Mouse (Mus musculus): ENCODE results near the gene Fbxl17.

Gene Fbxl17

GRCm38 (mm10) chr17:63087265-63087664 lies 412.6 kb downstream of the Fbxl17 start:
- no peak for DNase-seq

GRCm38 (mm10) chr17:63086526-63086925 lies 413.3 kb downstream of the Fbxl17 start:
- no peak for DNase-seq

- no peak for DNase-seq
Observed at GRCm38 (mm10) chr17:63085227-63085626, 414.6 kb downstream of the Fbxl17 start.

GRCm38 (mm10) chr17:63079087-63079486 lies 420.7 kb downstream of the Fbxl17 start:
- no peak for DNase-seq

- no peak for DNase-seq
Observed at GRCm38 (mm10) chr17:63077509-63077908, 422.3 kb downstream of the Fbxl17 start.

GRCm38 (mm10) chr17:63076661-63077060 lies 423.2 kb downstream of the Fbxl17 start:
- DNase-seq, result no peak

- DNase-seq, result no peak
Observed at GRCm38 (mm10) chr17:63076037-63076426, 423.8 kb downstream of the Fbxl17 start.

- DNase-seq, result no peak
Observed at GRCm38 (mm10) chr17:63075091-63076036, 424.5 kb downstream of the Fbxl17 start.

GRCm38 (mm10) chr17:63073342-63073741 lies 426.5 kb downstream of the Fbxl17 start:
- DNase-seq, result no peak

GRCm38 (mm10) chr17:63071134-63071923 lies 428.5 kb downstream of the Fbxl17 start:
- no peak for DNase-seq

GRCm38 (mm10) chr17:63070161-63070761 lies 429.6 kb downstream of the Fbxl17 start:
- DNase-seq, result no peak

GRCm38 (mm10) chr17:63062785-63063184 lies 437.0 kb downstream of the Fbxl17 start:
- no peak for DNase-seq

- no peak for DNase-seq
Observed at GRCm38 (mm10) chr17:63061786-63062185, 438.0 kb downstream of the Fbxl17 start.

- no peak for DNase-seq
Observed at GRCm38 (mm10) chr17:63060814-63061213, 439.0 kb downstream of the Fbxl17 start.

- no peak for DNase-seq
Observed at GRCm38 (mm10) chr17:63057740-63058388, 442.0 kb downstream of the Fbxl17 start.

- DNase-seq, result no peak
Observed at GRCm38 (mm10) chr17:63056976-63057375, 442.8 kb downstream of the Fbxl17 start.

- no peak for DNase-seq
Observed at GRCm38 (mm10) chr17:63053311-63053710, 446.5 kb downstream of the Fbxl17 start.

GRCm38 (mm10) chr17:63046401-63046800 lies 453.4 kb downstream of the Fbxl17 start:
- no peak for DNase-seq

GRCm38 (mm10) chr17:63045297-63045696 lies 454.5 kb downstream of the Fbxl17 start:
- no peak for DNase-seq

GRCm38 (mm10) chr17:63043046-63043675 lies 456.7 kb downstream of the Fbxl17 start:
- DNase-seq, result no peak

- DNase-seq, result no peak
Observed at GRCm38 (mm10) chr17:63037562-63037961, 462.3 kb downstream of the Fbxl17 start.

GRCm38 (mm10) chr17:63033141-63033540 lies 466.7 kb downstream of the Fbxl17 start:
- DNase-seq, result no peak
